In the genomic region with DNA sequence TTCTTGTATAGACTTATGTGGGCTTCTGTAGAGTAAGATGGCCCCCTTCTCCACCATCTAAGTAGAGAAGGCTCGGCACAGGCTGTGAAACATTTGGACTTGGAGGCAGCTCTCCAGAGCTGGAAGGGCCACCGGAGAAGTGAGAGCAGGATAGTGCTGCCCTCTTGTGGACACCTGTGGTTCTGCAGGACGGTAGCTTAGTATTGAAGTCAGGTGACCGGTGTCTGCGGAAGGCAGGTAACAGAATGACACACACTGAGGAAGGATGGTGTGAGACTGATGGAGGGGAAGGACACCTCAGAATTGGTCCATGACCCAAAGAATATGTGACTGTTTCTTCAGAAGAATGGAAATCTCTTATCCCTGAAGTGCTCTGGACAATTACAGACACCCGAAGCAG, we compare ENCODE assay signal across 7 mouse cellular contexts. TPM values are rescaled to one million over a fixed set of nuclear protein-coding genes. Genes with fewer than 3 reads are reported as not detected.
A peak's percentile ranks its signal among the peaks of the same experiment; 100 is the strongest.
DNase-seq lines count a peak whose midpoint lies in the region; ATAC-seq and TF ChIP-seq lines count a peak whose summit lies in the region.

No protein-coding gene starts in this region.

- no peak overlapping the region for H3K9ac ChIP-seq in midbrain, embryonic 14.5 days (replicated peaks; ENCODE audit: low read length)
- no peak overlapping the region for H3K9ac ChIP-seq in midbrain, embryonic 16.5 days (ENCODE audit: low read depth, low read length)

- H3K36me3 ChIP-seq in midbrain, embryonic 14.5 days (ENCODE audit: control insufficient read depth, insufficient read depth, low read length), result no peaks in the 10 kb centered on the region
- no peaks in the 10 kb centered on the region for H3K36me3 ChIP-seq in midbrain, embryonic 16.5 days (ENCODE audit: control insufficient read depth, insufficient read depth, low read length)
- H3K36me3 ChIP-seq in small intestine, adult 2 months (ENCODE audit: control insufficient read depth, insufficient read depth, low read length), result no peaks in the 10 kb centered on the region

- no peak for ATAC-seq in midbrain, embryonic 14.5 days (ENCODE audit: low FRiP score, low TSS enrichment)
- ATAC-seq in midbrain, embryonic 16.5 days, result no peak; the same call in 1 of the 2 replicates

- peaks cover 15% of the 10 kb centered on the region for H3K27me3 ChIP-seq in midbrain, embryonic 14.5 days (ENCODE audit: control insufficient read depth, insufficient read depth, low read length)
- peaks cover 24% of the 10 kb centered on the region for H3K27me3 ChIP-seq in midbrain, embryonic 16.5 days (ENCODE audit: control insufficient read depth, insufficient read depth, low read depth, low read length)
- H3K27me3 ChIP-seq in small intestine, adult 2 months (ENCODE audit: control insufficient read depth, insufficient read depth, low read length), result no peaks in the 10 kb centered on the region

- WGBS in midbrain, embryonic 14.5 days, result 36% methylated on average over 6 of the region's 6 CpGs
- 32% methylated on average over 6 of the region's 6 CpGs for WGBS in midbrain, embryonic 16.5 days
- 39% methylated on average over 6 of the region's 6 CpGs for WGBS in small intestine, adult 2 months

- no peak overlapping the region for H3K4me2 ChIP-seq in midbrain, embryonic 14.5 days (ENCODE audit: low read length)
- H3K4me2 ChIP-seq in midbrain, embryonic 16.5 days (ENCODE audit: low read length), result no peak overlapping the region

- peak; percentile 76 for DNase-seq in midbrain, embryonic 14.5 days
- peak; percentile 66 for DNase-seq in adrenal gland, postnatal 14 days
- DNase-seq in cerebellum, postnatal 25 days, result peak; percentile 76 to 85
- DNase-seq in heart, postnatal 36 days, result peak; percentile 48 to 68
- DNase-seq in lung, adult 18-20 months, result peak; percentile 37 to 47

- H3K4me3 ChIP-seq in midbrain, embryonic 14.5 days (replicated peaks; ENCODE audit: low read depth, low read length), result no peak overlapping the region
- no peak overlapping the region for H3K4me3 ChIP-seq in midbrain, embryonic 16.5 days (ENCODE audit: low read depth, low read length)
- H3K4me3 ChIP-seq in small intestine, adult 2 months (ENCODE audit: low read depth, low read length), result no peak overlapping the region

- peak; percentile 83; the same call in 1 of the 2 replicates for TF ChIP-seq CTCF in small intestine, adult 2 months (IDR thresholded peaks at IDR 0.05; ENCODE audit: extremely low read depth, insufficient read length, insufficient replicate concordance, low read depth, low read length)

- H3K4me1 ChIP-seq in midbrain, embryonic 14.5 days (ENCODE audit: control insufficient read depth, insufficient read depth, low read length), result no peaks in the 10 kb centered on the region
- H3K4me1 ChIP-seq in midbrain, embryonic 16.5 days (ENCODE audit: control insufficient read depth, insufficient read depth, low read length), result no peaks in the 10 kb centered on the region
- H3K4me1 ChIP-seq in small intestine, adult 2 months (ENCODE audit: control insufficient read depth, insufficient read depth, insufficient read length, low read length), result no peaks in the 10 kb centered on the region

- H3K27ac ChIP-seq in midbrain, embryonic 14.5 days (replicated peaks; ENCODE audit: low read depth, low read length), result no peak overlapping the region
- H3K27ac ChIP-seq in midbrain, embryonic 16.5 days (ENCODE audit: low read length), result no peak overlapping the region
- H3K27ac ChIP-seq in small intestine, adult 2 months (ENCODE audit: insufficient read depth, low read depth, low read length), result no peak overlapping the region

- intact Hi-C loops in heart, postnatal 36 days (cut with DNase I), result no loop called here

- H3K9me3 ChIP-seq in midbrain, embryonic 14.5 days (ENCODE audit: control insufficient read depth, low read length), result no peaks in the 10 kb centered on the region
- H3K9me3 ChIP-seq in midbrain, embryonic 16.5 days (replicated peaks; ENCODE audit: control insufficient read depth, low read length, poor library complexity, severe bottlenecking), result no peaks in the 10 kb centered on the region

- no peak for TF ChIP-seq POLR2A in small intestine, adult 2 months (IDR thresholded peaks at IDR 0.05; ENCODE audit: low read depth, low read length)

RNA-seq across cellular contexts. Expression of a gene that starts 19.2 kb away (rescaled TPM):
- polyA plus RNA-seq in midbrain, embryonic 14.5 days (2014; fragmentation: Nextera tagmentation; extraction: Ambion mirVana), result 7.1 TPM in 2 replicates
- 5.9 and 8.4 TPM in 2 replicates for polyA plus RNA-seq in midbrain, embryonic 16.5 days (2015; fragmentation: Nextera tagmentation; extraction: Ambion mirVana)
- total RNA-seq in adrenal gland, postnatal 14 days (2021), result not detected in 2 replicates
- total RNA-seq in heart, postnatal 36 days (2021), result not detected
- polyA plus RNA-seq in small intestine, adult 2 months (2012; rRNA removed), result 0.35 and 0.41 TPM in 2 replicates
